Mouse (Mus musculus) midbrain, embryonic 14.5 days (tissue): ENCODE data around the gene Lrrc8e. TPM values are rescaled to one million over a fixed set of nuclear protein-coding genes. Genes with fewer than 3 reads are reported as not detected.

Source experiments
- ATAC-seq: fragments of 200-750 bp; cut with Nextera tagmentation; 2 replicates; pipeline ENCODE4 v1.8.0; 2017; ENCODE audit warnings: moderate number of reproducible peaks, moderate library complexity; ENCODE audit not compliant: low FRiP score, low TSS enrichment
- DNase-seq: peaks from one replicate; pipeline ENCODE4 v3.0.0-alpha.2; 2015
- H3K27ac ChIP-seq: fragments of 300-500 bp; sonication (generic); replicated peaks from 2 replicates; pipeline ENCODE4 v1.5.1; 2014; ENCODE audit warnings: mild to moderate bottlenecking, low read depth, low read length, moderate library complexity
- H3K27me3 ChIP-seq: fragments of 300-500 bp; sonication (generic); 2 replicates; pipeline ENCODE4 v1.6.1; 2014; ENCODE audit warnings: low read length, control low read depth, mixed read lengths; ENCODE audit not compliant: control insufficient read depth, insufficient read depth
- H3K36me3 ChIP-seq: fragments of 300-500 bp; sonication (generic); 2 replicates; pipeline ENCODE4 v1.6.1; 2014; ENCODE audit warnings: low read length, control low read depth; ENCODE audit not compliant: control insufficient read depth, insufficient read depth
- H3K4me1 ChIP-seq: fragments of 300-500 bp; sonication (generic); 2 replicates; pipeline ENCODE4 v1.6.1; 2014; ENCODE audit warnings: mild to moderate bottlenecking, antibody characterized with exemption, low read length, control low read depth; ENCODE audit not compliant: control insufficient read depth, insufficient read depth
- H3K4me2 ChIP-seq: fragments of 300-500 bp; sonication (generic); 2 replicates; pipeline ENCODE4 v1.6.1; 2014; ENCODE audit warnings: mild to moderate bottlenecking, low read length, moderate library complexity
- H3K4me3 ChIP-seq: fragments of 300-500 bp; sonication (generic); replicated peaks from 2 replicates; pipeline ENCODE4 v1.5.1; 2014; ENCODE audit warnings: low read depth, low read length
- H3K9ac ChIP-seq: fragments of 300-500 bp; sonication (generic); replicated peaks from 2 replicates; pipeline ENCODE4 v1.6.1; 2014; ENCODE audit warnings: mild to moderate bottlenecking, low read length, moderate library complexity
- H3K9me3 ChIP-seq: fragments of 300-500 bp; sonication (generic); 2 replicates; pipeline ENCODE4 v1.6.1; 2016; ENCODE audit warnings: low read length, control low read depth, mixed read lengths; ENCODE audit not compliant: control insufficient read depth
- WGBS: fragments of 180-500 bp; shearing (Covaris S2); extraction: QIAGEN DNeasy Blood & Tissue Kit; methylation state at CpG from one replicate; pipeline ENCODE4 v1.1.7; 2014; 5-methylcytosine and 5-hydroxymethylcytosine counted together
- polyA plus RNA-seq: library from polyadenylated mRNA; unstranded; fragments of >200 nt; fragmentation: Nextera tagmentation; extraction: Ambion mirVana; gene quantifications from 2 replicates; pipeline ENCODE4 v1.2.1, GENCODE M21; 2014

Gene Lrrc8e
- polyA plus RNA-seq, result 0.07 TPM in 1 of 2 replicates, not detected in the other

DNA sequence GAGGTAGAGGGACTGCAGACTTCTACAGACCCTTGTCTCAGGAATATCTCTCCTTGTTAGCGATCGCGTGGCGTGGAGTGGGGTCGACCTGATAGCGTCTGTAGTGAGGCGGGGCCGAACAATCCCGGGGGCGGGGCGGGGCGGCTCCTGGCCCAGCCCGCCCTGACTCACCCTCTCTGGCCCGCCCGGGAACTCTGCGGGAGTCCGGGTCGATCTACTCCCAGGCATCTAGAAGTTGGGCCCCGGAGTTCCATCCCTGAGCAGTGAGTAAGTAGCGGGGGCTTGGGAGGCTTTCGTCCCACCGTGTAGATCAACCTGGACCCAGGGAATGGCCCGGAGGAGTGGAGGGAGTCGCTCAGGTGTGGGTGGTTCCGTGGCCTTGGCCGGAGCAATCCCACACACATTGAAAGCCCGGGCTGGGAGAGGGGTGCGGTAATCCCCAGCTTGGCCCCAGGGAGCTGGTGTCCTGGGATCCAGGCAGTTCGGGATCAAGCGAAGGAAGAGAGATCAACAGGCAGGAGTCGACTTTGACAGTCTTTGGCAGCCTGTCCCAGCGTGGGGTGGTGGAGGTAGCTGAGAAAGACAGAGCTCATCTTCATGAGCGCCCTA is at the start of gene Lrrc8e:
Lrrc8e (plus strand) TSS at position 89 of the 609 bp plus-strand sequence.
- ATAC-seq, result no peak
- H3K4me3 ChIP-seq, result no peak within 1 kb of the TSS
- no peak for DNase-seq

DNA sequence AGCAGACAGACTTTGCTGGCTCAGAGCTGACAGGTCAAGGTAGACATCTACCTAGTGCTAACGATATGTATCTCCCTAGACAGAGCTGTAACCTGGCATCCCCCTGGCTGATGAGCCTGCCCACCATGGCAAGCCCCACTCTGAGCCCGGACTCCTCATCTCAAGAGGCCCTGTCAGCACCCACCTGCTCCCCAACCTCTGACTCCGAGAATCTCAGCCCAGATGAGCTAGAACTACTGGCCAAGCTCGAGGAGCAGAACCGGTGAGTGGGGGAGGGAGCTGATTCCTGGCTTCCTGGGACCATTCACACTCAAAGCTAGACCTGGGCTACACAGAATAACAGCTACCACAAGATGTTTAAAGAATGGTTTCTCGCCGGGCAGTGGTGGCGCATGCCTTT is 43.2 kb upstream of the Lrrc8e start:
- no peak overlapping the region for H3K4me2 ChIP-seq
- no peak overlapping the region for H3K27ac ChIP-seq
- no peak overlapping the region for H3K4me3 ChIP-seq
- H3K36me3 ChIP-seq, result peaks cover 63% of the 10 kb centered on the region
- DNase-seq, result no peak
- no peak overlapping the region for H3K9ac ChIP-seq
- WGBS, result 80% methylated on average over 8 of the region's 8 CpGs
- H3K9me3 ChIP-seq, result no peaks in the 10 kb centered on the region
- ATAC-seq, result no peak
- no peaks in the 10 kb centered on the region for H3K4me1 ChIP-seq
- H3K27me3 ChIP-seq, result no peaks in the 10 kb centered on the region; the same call in 1 of the 2 replicates

More for the DNA sequence above, at the start of gene Lrrc8e:
- WGBS, result 4% methylated on average over 33 of the region's 33 CpGs
- peaks cover 10% of the 10 kb centered on the region; the same call in 1 of the 2 replicates for H3K27me3 ChIP-seq
- H3K9me3 ChIP-seq, result no peaks in the 10 kb centered on the region
- H3K27ac ChIP-seq, result no peak within 1 kb of the TSS
- peaks cover 4% of the 10 kb centered on the region; the same call in 1 of the 2 replicates for H3K4me1 ChIP-seq
- H3K36me3 ChIP-seq, result no peaks in the 10 kb centered on the region
- H3K9ac ChIP-seq, result no peak within 1 kb of the TSS
- H3K4me2 ChIP-seq, result peak within 1 kb of the TSS; percentile 35

DNA sequence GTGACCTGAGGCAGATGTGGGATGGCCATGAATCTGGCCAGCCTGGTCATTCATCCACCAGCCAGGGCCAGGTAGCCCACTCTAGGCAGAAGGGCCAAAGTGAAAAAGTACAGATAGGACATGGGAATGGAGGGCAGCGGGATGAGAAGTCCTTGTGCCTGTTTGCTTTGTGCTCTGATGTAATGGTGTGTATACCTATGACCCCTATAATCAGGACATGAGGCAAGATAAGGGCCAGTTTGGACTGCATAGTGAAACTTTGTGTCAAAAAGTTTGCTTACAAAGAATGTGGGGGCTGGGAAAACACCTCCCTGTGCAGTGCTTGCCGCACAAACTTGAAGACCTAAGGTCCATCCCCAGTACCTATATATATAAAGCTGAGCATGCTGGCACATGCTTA is 40.5 kb upstream of the Lrrc8e start:
- no peak for DNase-seq
- no peaks in the 10 kb centered on the region for H3K9me3 ChIP-seq
- 96% methylated on average over 2 of the region's 2 CpGs for WGBS
- H3K4me1 ChIP-seq, result no peaks in the 10 kb centered on the region
- no peak overlapping the region for H3K4me3 ChIP-seq
- no peak overlapping the region for H3K9ac ChIP-seq
- H3K4me2 ChIP-seq, result no peak overlapping the region
- peaks cover 77% of the 10 kb centered on the region for H3K36me3 ChIP-seq
- no peak overlapping the region for H3K27ac ChIP-seq
- no peaks in the 10 kb centered on the region for H3K27me3 ChIP-seq
- ATAC-seq, result no peak

DNA sequence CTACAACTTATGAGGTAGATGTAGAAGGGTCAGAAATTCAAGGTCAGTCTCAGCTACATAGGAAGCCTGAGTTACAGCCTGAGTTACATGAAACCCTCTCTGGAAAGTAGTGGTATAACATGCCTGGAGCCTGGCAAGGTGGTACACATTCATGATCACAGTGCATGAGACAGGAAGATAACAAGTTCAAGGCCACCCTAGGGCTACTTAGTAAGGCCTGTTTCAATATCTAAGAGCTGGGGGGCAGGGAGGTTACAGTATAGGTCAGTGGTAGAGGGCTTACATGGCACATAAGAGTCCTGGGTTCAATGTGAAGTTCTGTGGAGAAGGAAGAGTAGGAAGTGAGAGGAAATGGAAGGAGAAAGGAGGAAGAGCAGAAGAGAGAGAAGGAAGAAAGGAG is 38.0 kb upstream of the Lrrc8e start:
- Histone ChIP-seq H3K4me2 (no peak overlapping the region), H3K36me3 (peaks cover 74% of the 10 kb centered on the region), H3K9me3 (no peaks in the 10 kb centered on the region), H3K9ac (no peak overlapping the region), H3K27ac (no peak overlapping the region), H3K27me3 (no peaks in the 10 kb centered on the region), H3K4me1 (peaks cover 5% of the 10 kb centered on the region; the same call in 1 of the 2 replicates), H3K4me3 (no peak overlapping the region)
- no peak for ATAC-seq
- DNase-seq, result no peak

DNA sequence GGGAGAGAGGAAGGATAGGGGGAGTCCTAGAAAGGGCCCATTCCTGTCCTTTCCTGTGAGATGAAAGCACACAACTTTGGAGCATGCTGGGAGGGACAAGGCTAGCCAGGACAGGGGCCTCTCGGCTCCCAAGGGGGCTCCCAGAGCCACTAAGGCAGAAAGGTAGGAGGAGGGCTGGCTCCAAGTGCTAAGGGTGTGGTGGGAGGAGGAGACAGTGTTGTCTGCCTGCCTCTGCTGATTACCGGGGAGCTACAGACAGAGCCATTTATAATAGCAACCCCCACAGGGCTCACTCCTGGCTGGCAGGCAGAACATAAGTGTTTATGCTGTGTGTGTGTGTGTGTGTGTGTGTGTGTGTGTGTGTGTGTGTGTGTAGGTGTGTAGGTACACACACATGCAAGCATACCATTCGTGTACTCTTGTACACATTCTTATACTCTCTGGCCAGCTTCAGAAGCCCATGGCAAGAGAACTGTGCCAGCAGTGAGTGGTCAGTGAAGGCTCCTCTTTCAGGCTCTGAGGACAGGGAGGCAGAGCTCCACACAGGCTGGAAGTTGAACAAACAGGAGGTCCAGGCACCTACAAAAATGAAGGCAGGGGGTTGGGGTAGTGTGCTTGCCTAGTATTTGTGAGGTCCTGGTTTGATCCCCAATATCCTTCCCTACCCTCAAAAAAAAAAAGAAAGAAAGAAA is 37.5 kb upstream of the Lrrc8e start:
- H3K27ac ChIP-seq, result no peak overlapping the region
- no peak overlapping the region for H3K4me2 ChIP-seq
- no peak for ATAC-seq
- no peaks in the 10 kb centered on the region for H3K9me3 ChIP-seq
- H3K4me3 ChIP-seq, result no peak overlapping the region
- peaks cover 74% of the 10 kb centered on the region for H3K36me3 ChIP-seq
- H3K9ac ChIP-seq, result no peak overlapping the region
- H3K27me3 ChIP-seq, result no peaks in the 10 kb centered on the region
- H3K4me1 ChIP-seq, result peaks cover 5% of the 10 kb centered on the region; the same call in 1 of the 2 replicates
- WGBS, result 36% methylated on average over 3 of the region's 3 CpGs
- DNase-seq, result no peak

GRCm38 (mm10) chr8:4192305-4192704 is 34.3 kb upstream of the Lrrc8e start:
- peak; percentile 48 for ATAC-seq
- Histone ChIP-seq H3K4me2 (no peak overlapping the region), H3K27ac (peak overlapping the region; percentile 70), H3K4me1 (peaks cover 5% of the 10 kb centered on the region; the same call in 1 of the 2 replicates), H3K36me3 (peaks cover 72% of the 10 kb centered on the region), H3K27me3 (no peaks in the 10 kb centered on the region), H3K9ac (no peak overlapping the region), H3K4me3 (no peak overlapping the region), H3K9me3 (no peaks in the 10 kb centered on the region)
- DNase-seq, result peak; percentile 46
- WGBS, result 39% methylated on average over 5 of the region's 5 CpGs

DNA sequence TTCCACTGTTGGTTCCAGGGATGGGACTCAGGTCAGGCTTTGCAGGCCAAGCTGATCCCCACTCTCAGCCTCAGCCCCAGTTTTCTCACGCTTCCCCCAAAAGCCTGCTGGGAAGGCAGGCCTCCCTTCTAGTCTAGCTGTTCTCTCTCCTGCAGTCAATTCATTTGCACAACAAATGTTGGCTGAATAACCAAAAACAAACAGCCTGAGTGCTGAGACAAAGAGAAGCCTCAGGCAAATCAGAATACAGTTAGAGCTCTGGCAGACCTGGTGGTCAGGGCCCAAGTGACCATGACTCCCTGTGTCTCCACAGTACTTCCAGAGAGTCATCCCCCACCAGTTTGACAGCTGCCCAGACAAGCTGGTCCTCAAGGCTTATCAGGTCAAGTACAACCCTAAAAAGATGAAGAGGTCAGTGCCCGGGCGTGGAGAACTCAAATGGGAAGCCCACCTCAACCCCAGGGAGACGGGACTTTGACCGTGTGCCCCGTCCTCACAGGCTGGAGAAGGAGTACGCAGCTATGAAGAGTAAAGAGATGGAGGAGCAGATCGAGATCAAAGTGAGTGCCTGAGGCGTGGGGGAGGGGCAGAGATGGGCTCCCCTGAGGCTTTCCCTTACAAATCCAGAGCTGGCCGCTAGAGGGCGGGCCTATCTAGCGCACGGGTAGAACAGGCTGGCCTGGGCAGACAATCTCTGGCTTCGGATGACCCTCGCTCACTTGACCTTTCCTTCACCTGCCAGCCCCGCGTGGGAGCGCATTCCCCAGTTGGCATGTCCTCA is 33.6 kb upstream of the Lrrc8e start:
- no peak overlapping the region for H3K9ac ChIP-seq
- no peaks in the 10 kb centered on the region for H3K27me3 ChIP-seq
- H3K4me2 ChIP-seq, result peak overlapping the region; percentile 3
- H3K4me3 ChIP-seq, result no peak overlapping the region
- peaks cover 5% of the 10 kb centered on the region; the same call in 1 of the 2 replicates for H3K4me1 ChIP-seq
- peak overlapping the region; percentile 70 for H3K27ac ChIP-seq
- DNase-seq (peak; percentile 91), ATAC-seq (peak; percentile 85)
- peaks cover 72% of the 10 kb centered on the region for H3K36me3 ChIP-seq
- no peaks in the 10 kb centered on the region for H3K9me3 ChIP-seq
- 2% methylated on average over 18 of the region's 18 CpGs for WGBS

DNA sequence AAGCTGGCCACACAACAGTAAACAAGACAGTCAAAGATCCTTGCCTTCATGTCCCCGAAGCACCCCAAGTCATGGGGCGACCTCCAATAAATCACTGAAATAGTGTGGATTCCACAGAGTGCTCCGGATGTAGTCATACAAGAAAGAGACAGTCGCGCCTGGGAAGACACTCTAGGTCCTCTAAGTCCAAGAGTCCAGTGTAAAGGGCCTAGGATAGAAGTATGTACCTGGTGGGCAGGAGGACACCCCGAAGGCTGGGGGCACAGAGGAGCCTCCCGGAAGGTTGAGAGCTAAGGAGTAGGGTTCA is 33.1 kb upstream of the Lrrc8e start:
- H3K27me3 ChIP-seq, result no peaks in the 10 kb centered on the region
- ATAC-seq (peak; percentile 3; the same call in 1 of the 2 replicates), DNase-seq (no peak)
- no peak overlapping the region for H3K9ac ChIP-seq
- H3K36me3 ChIP-seq, result peaks cover 70% of the 10 kb centered on the region
- H3K9me3 ChIP-seq, result no peaks in the 10 kb centered on the region
- WGBS, result 56% methylated on average over 7 of the region's 7 CpGs
- peak overlapping the region; percentile 70; the same call in 1 of the 2 replicates for H3K27ac ChIP-seq
- peak overlapping the region; percentile 3; the same call in 1 of the 2 replicates for H3K4me2 ChIP-seq
- H3K4me3 ChIP-seq, result no peak overlapping the region
- H3K4me1 ChIP-seq, result peaks cover 5% of the 10 kb centered on the region; the same call in 1 of the 2 replicates
